Mouse (Mus musculus) forebrain, embryonic 11.5 days (tissue): Measurements from ENCODE around the gene Borcs7. TPM values are rescaled to one million over a fixed set of nuclear protein-coding genes. Genes with fewer than 3 reads are reported as not detected.
A peak's percentile ranks its signal among the peaks of the same experiment; 100 is the strongest.

ENCODE experiments used
- ATAC-seq: fragments of 200-750 bp; cut with Nextera tagmentation; replicated peaks from 2 replicates; pipeline ENCODE4 v1.8.0; 2017; ENCODE audit warnings: moderate TSS enrichment; ENCODE audit not compliant: low FRiP score
- DNase-seq: peaks from one replicate; pipeline ENCODE4 v3.0.0-alpha.2; 2017; ENCODE audit warnings: low spot score
- H3K27ac ChIP-seq: fragments of 300-500 bp; sonication (generic); 2 replicates; pipeline ENCODE4 v1.5.1; 2014; ENCODE audit warnings: low read depth, low read length
- H3K27me3 ChIP-seq: fragments of 300-500 bp; sonication (generic); 2 replicates; pipeline ENCODE4 v1.6.1; 2014; ENCODE audit warnings: mild to moderate bottlenecking, low read length, mixed read lengths; ENCODE audit not compliant: control insufficient read depth, insufficient read depth
- H3K36me3 ChIP-seq: fragments of 300-500 bp; sonication (generic); 2 replicates; pipeline ENCODE4 v1.6.1; 2014; ENCODE audit warnings: mild to moderate bottlenecking, low read length, moderate library complexity, mixed read lengths; ENCODE audit not compliant: control insufficient read depth, insufficient read depth
- H3K4me1 ChIP-seq: fragments of 300-500 bp; sonication (generic); replicated peaks from 2 replicates; pipeline ENCODE4 v1.6.1; 2014; ENCODE audit warnings: low read length, mixed read lengths; ENCODE audit not compliant: control insufficient read depth, insufficient read depth
- H3K4me2 ChIP-seq: fragments of 300-500 bp; sonication (generic); 2 replicates; pipeline ENCODE4 v1.6.1; 2014; ENCODE audit warnings: low read depth, mild to moderate bottlenecking, low read length, moderate library complexity, mixed read lengths; ENCODE audit not compliant: severe bottlenecking
- H3K4me3 ChIP-seq: fragments of 300-500 bp; sonication (generic); 2 replicates; pipeline ENCODE4 v1.5.1; 2014; ENCODE audit warnings: low read depth, low read length
- H3K9ac ChIP-seq: fragments of 300-500 bp; sonication (generic); 2 replicates; pipeline ENCODE4 v1.6.1; 2014; ENCODE audit warnings: low read length
- H3K9me3 ChIP-seq: fragments of 300-500 bp; sonication (generic); 2 replicates; pipeline ENCODE4 v1.6.1; 2016; ENCODE audit warnings: low read length, mixed read lengths; ENCODE audit not compliant: control insufficient read depth
- WGBS: fragments of 180-500 bp; shearing (Covaris S2); extraction: QIAGEN DNeasy Blood & Tissue Kit; methylation state at CpG from one replicate; pipeline ENCODE4 v1.1.7; 2014; 5-methylcytosine and 5-hydroxymethylcytosine counted together
- polyA plus RNA-seq: library from polyadenylated mRNA; unstranded; fragments of >200 nt; fragmentation: Nextera tagmentation; extraction: Ambion mirVana; gene quantifications from 2 replicates; pipeline ENCODE4 v1.2.1, GENCODE M21; 2014

Borcs7 gene
- polyA plus RNA-seq, 1 experiment from 2014 or later = 11.3 TPM

GRCm38 (mm10) chr19:46710614-46711013, 20.9 kb downstream of the Borcs7 start:
- Histone ChIP-seq H3K4me2 (no peak overlapping the region), H3K9ac (no peak overlapping the region), H3K27ac (no peak overlapping the region), H3K4me1 (peaks cover 3% of the 10 kb centered on the region; the same call in 1 of the 2 replicates), H3K9me3 (no peaks in the 10 kb centered on the region), H3K27me3 (no peaks in the 10 kb centered on the region), H3K36me3 (no peaks in the 10 kb centered on the region), H3K4me3 (no peak overlapping the region)
- DNase-seq = peak; percentile 10
- 91% methylated on average over 4 of the region's 4 CpGs for WGBS
- no peak for ATAC-seq

GRCm38 (mm10) chr19:46714234-46714633, 24.5 kb downstream of the Borcs7 start:
- ATAC-seq (no peak), DNase-seq (no peak)
- 95% methylated on average over 8 of the region's 8 CpGs for WGBS
- H3K4me3 ChIP-seq = no peak overlapping the region
- no peak overlapping the region for H3K9ac ChIP-seq
- no peak overlapping the region for H3K4me2 ChIP-seq
- H3K27ac ChIP-seq = no peak overlapping the region
- H3K4me1 ChIP-seq = no peaks in the 10 kb centered on the region
- H3K36me3 ChIP-seq = no peaks in the 10 kb centered on the region
- no peaks in the 10 kb centered on the region for H3K9me3 ChIP-seq
- no peaks in the 10 kb centered on the region for H3K27me3 ChIP-seq

GRCm38 (mm10) chr19:46715016-46715415, 25.3 kb downstream of the Borcs7 start:
- Histone ChIP-seq H3K4me2 (no peak overlapping the region), H3K36me3 (no peaks in the 10 kb centered on the region), H3K9ac (no peak overlapping the region), H3K27ac (no peak overlapping the region), H3K4me3 (no peak overlapping the region), H3K27me3 (no peaks in the 10 kb centered on the region), H3K9me3 (no peaks in the 10 kb centered on the region), H3K4me1 (no peaks in the 10 kb centered on the region)
- WGBS = 84% methylated on average over 8 of the region's 8 CpGs
- ATAC-seq (no peak), DNase-seq (no peak)

GRCm38 (mm10) chr19:46718150-46718549, 28.4 kb downstream of the Borcs7 start:
- no peaks in the 10 kb centered on the region for H3K36me3 ChIP-seq
- no peak overlapping the region for H3K4me3 ChIP-seq
- 90% methylated on average over 4 of the region's 4 CpGs for WGBS
- no peaks in the 10 kb centered on the region for H3K27me3 ChIP-seq
- H3K27ac ChIP-seq = no peak overlapping the region
- no peaks in the 10 kb centered on the region for H3K4me1 ChIP-seq
- no peak overlapping the region for H3K9ac ChIP-seq
- H3K4me2 ChIP-seq = no peak overlapping the region
- no peaks in the 10 kb centered on the region for H3K9me3 ChIP-seq
- no peak for DNase-seq
- ATAC-seq = no peak

- ATAC-seq (no peak), DNase-seq (peak; percentile 46)
- Histone ChIP-seq H3K4me1 (no peaks in the 10 kb centered on the region), H3K27ac (no peak overlapping the region), H3K27me3 (no peaks in the 10 kb centered on the region), H3K9me3 (no peaks in the 10 kb centered on the region), H3K4me3 (no peak overlapping the region), H3K9ac (no peak overlapping the region), H3K4me2 (no peak overlapping the region), H3K36me3 (no peaks in the 10 kb centered on the region)
- 67% methylated on average over 11 of the region's 11 CpGs for WGBS
Measured at GRCm38 (mm10) chr19:46724411-46724810, 34.7 kb downstream of the Borcs7 start.

GRCm38 (mm10) chr19:46726142-46726541, 36.4 kb downstream of the Borcs7 start:
- no peak overlapping the region for H3K4me2 ChIP-seq
- no peak overlapping the region for H3K4me3 ChIP-seq
- no peaks in the 10 kb centered on the region for H3K4me1 ChIP-seq
- no peaks in the 10 kb centered on the region for H3K27me3 ChIP-seq
- H3K9me3 ChIP-seq = no peaks in the 10 kb centered on the region
- DNase-seq = peak; percentile 13
- no peak overlapping the region for H3K9ac ChIP-seq
- no peak overlapping the region for H3K27ac ChIP-seq
- WGBS = 97% methylated on average over 8 of the region's 8 CpGs
- no peaks in the 10 kb centered on the region for H3K36me3 ChIP-seq
- no peak for ATAC-seq

- Histone ChIP-seq H3K4me2 (no peak overlapping the region), H3K9me3 (no peaks in the 10 kb centered on the region), H3K9ac (no peak overlapping the region), H3K4me1 (no peaks in the 10 kb centered on the region), H3K27me3 (no peaks in the 10 kb centered on the region), H3K4me3 (no peak overlapping the region), H3K36me3 (no peaks in the 10 kb centered on the region), H3K27ac (no peak overlapping the region)
- 67% methylated on average over 8 of the region's 8 CpGs for whole genome bisulfite sequencing
- DNase-seq (peak; percentile 47), ATAC-seq (peak; percentile 51; the same call in 1 of the 2 replicates)
Measured at GRCm38 (mm10) chr19:46727140-46727736, 37.5 kb downstream of the Borcs7 start.

GRCm38 (mm10) chr19:46727945-46728540, 38.3 kb downstream of the Borcs7 start:
- no peak overlapping the region for H3K27ac ChIP-seq
- DNase-seq = peak; percentile 44
- WGBS = 91% methylated on average over 11 of the region's 11 CpGs

GRCm38 (mm10) chr19:46728909-46729308, 39.2 kb downstream of the Borcs7 start:
- Histone ChIP-seq H3K27ac (no peak overlapping the region), H3K9ac (no peak overlapping the region), H3K4me3 (no peak overlapping the region), H3K4me2 (no peak overlapping the region), H3K36me3 (no peaks in the 10 kb centered on the region), H3K9me3 (no peaks in the 10 kb centered on the region), H3K4me1 (no peaks in the 10 kb centered on the region), H3K27me3 (no peaks in the 10 kb centered on the region)
- ATAC-seq (no peak), DNase-seq (peak; percentile 18)
- whole genome bisulfite sequencing = 91% methylated on average over 3 of the region's 3 CpGs

More at GRCm38 (mm10) chr19:46727945-46728540, 38.3 kb downstream of the Borcs7 start:
- Histone ChIP-seq H3K4me1 (no peaks in the 10 kb centered on the region), H3K4me2 (no peak overlapping the region), H3K27me3 (no peaks in the 10 kb centered on the region), H3K4me3 (no peak overlapping the region), H3K36me3 (no peaks in the 10 kb centered on the region), H3K9me3 (no peaks in the 10 kb centered on the region), H3K9ac (no peak overlapping the region)
- ATAC-seq = no peak
